Mouse (Mus musculus): ENCODE measurements around the gene Grin2d. TPM values are rescaled to one million over a fixed set of nuclear protein-coding genes. Genes with fewer than 3 reads are reported as not detected.

The Grin2d gene
- total RNA-seq, 2 experiments from 2014 or later: not detected

DNA sequence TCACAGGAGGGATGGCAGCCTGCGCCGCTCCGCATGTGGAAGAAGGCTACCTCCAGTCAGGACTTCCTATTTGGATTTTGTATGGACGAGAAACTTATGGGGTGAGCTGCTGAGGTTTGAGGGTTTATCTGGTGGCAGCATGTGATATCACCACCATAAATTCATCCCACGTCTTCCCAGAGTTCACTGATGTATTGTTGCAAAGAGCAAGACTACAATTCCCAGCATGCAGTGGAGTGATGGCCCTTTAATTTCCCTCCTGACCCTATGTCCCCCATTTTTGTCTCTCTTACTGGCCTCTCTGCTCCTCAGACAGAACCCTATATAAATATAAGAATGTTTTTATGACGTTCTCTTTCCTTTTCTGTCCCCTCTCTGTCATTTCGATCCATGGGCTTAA lies 15.4 kb downstream of the Grin2d start:
- ATAC-seq (replicated peaks; ENCODE audit: low FRiP score, poor library complexity, severe bottlenecking): no peak

- no peak for ATAC-seq (replicated peaks; ENCODE audit: low FRiP score, poor library complexity, severe bottlenecking)
These were observed 19.2 kb downstream of the Grin2d start for GRCm38 (mm10) chr7:45859008-45859407.

GRCm38 (mm10) chr7:45856950-45857901 lies 21.0 kb downstream of the Grin2d start:
- no peak for ATAC-seq (replicated peaks; ENCODE audit: low FRiP score, poor library complexity, severe bottlenecking)

- ATAC-seq (replicated peaks; ENCODE audit: low FRiP score, poor library complexity, severe bottlenecking): no peak
These were observed 25.1 kb downstream of the Grin2d start for GRCm38 (mm10) chr7:45853089-45853488.

- ATAC-seq (replicated peaks; ENCODE audit: low FRiP score, poor library complexity, severe bottlenecking): no peak
These were observed 27.5 kb downstream of the Grin2d start for GRCm38 (mm10) chr7:45850661-45851060.

GRCm38 (mm10) chr7:45848447-45849027 lies 29.6 kb downstream of the Grin2d start:
- no peak for ATAC-seq (replicated peaks; ENCODE audit: low FRiP score, poor library complexity, severe bottlenecking)

- ATAC-seq (replicated peaks; ENCODE audit: low FRiP score, poor library complexity, severe bottlenecking): no peak
These were observed 35.0 kb downstream of the Grin2d start for GRCm38 (mm10) chr7:45842950-45843744.

- no peak for ATAC-seq (replicated peaks; ENCODE audit: low FRiP score, poor library complexity, severe bottlenecking)
These were observed 44.3 kb downstream of the Grin2d start for GRCm38 (mm10) chr7:45833924-45834323.

- ATAC-seq (replicated peaks; ENCODE audit: low FRiP score, poor library complexity, severe bottlenecking): no peak
These were observed 44.9 kb downstream of the Grin2d start for GRCm38 (mm10) chr7:45833148-45833790.

- no peak for ATAC-seq (replicated peaks; ENCODE audit: low FRiP score, poor library complexity, severe bottlenecking)
These were observed 45.8 kb downstream of the Grin2d start for GRCm38 (mm10) chr7:45832428-45832827.

DNA sequence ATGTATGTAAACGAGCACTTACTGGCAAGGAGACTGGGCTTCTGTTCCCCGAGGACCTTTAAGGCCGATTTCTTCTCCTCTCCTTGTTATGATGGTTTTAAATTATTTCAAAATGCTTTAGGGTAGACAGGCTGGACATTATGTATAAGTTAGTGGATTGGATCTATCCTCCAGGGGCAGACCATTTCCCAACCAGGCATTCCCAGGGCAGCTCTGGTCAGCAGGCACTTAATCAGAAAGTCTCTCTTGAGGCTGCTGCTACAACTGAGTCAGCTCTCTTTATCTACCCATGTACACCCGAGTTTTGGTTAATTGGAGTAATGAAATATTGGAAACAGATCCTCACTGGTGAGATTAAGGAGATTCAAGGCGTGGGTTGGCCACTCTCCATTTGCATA lies 47.1 kb downstream of the Grin2d start:
- no peak for ATAC-seq (replicated peaks; ENCODE audit: low FRiP score, poor library complexity, severe bottlenecking)

GRCm38 (mm10) chr7:45830427-45831127 lies 47.6 kb downstream of the Grin2d start, which contains the start of gene Grwd1:
Gene Grwd1 (minus strand): TSS chr7:45830944.
- peak; percentile 52 for ATAC-seq (replicated peaks; ENCODE audit: low FRiP score, poor library complexity, severe bottlenecking)

DNA sequence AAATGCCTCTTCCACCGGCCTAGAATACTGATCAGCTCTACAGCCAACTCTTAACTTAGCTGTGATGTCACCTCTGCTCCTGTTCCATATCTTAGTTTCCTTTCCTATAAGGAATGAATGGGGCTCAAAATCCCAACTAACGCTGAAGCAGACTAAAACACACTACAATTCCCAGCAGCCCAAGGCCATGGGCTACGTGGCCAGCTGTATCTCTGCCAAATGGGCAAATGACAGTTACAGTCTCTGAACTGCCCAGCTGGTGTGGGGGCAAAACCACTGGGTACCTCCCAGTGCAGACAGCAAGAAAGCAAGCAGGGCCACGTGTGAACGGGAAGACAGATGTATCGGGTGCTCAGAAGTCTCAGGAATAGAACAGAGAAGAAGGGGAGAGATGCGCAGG lies 51.5 kb downstream of the Grin2d start:
- no peak for ATAC-seq (replicated peaks; ENCODE audit: low FRiP score, poor library complexity, severe bottlenecking)

- no peak for ATAC-seq (replicated peaks; ENCODE audit: low FRiP score, poor library complexity, severe bottlenecking)
These were observed 53.6 kb downstream of the Grin2d start, which contains the start of gene Kcnj14 for GRCm38 (mm10) chr7:45824598-45824997. Gene Kcnj14 (minus strand): TSS chr7:45824782.

- ATAC-seq (replicated peaks; ENCODE audit: low FRiP score, poor library complexity, severe bottlenecking): no peak
These were observed 57.3 kb downstream of the Grin2d start for GRCm38 (mm10) chr7:45820913-45821312.

DNA sequence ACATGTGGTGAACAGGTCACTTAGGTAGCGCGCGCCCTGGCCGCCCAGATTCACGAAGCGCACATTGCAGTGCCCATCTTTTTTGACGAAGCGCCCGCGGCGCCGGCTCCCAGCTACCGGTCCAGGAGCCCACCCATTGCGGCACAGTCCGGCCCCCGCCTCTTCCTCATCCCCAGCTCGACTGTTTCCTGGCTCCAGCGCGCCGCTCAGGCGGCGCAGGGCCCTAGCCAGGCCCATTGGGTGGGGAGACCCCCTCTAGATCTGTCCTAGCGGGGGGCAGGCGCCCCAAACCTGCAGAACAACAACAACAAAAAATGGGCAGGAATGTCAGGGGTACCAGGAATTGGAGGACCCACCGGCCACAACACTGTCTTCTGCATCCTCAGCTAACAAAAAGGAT lies 58.3 kb downstream of the Grin2d start:
- no peak for ATAC-seq (replicated peaks; ENCODE audit: low FRiP score, poor library complexity, severe bottlenecking)

GRCm38 (mm10) chr7:45815984-45816351 lies 62.2 kb downstream of the Grin2d start:
- ATAC-seq (replicated peaks; ENCODE audit: low FRiP score, poor library complexity, severe bottlenecking): no peak

DNA sequence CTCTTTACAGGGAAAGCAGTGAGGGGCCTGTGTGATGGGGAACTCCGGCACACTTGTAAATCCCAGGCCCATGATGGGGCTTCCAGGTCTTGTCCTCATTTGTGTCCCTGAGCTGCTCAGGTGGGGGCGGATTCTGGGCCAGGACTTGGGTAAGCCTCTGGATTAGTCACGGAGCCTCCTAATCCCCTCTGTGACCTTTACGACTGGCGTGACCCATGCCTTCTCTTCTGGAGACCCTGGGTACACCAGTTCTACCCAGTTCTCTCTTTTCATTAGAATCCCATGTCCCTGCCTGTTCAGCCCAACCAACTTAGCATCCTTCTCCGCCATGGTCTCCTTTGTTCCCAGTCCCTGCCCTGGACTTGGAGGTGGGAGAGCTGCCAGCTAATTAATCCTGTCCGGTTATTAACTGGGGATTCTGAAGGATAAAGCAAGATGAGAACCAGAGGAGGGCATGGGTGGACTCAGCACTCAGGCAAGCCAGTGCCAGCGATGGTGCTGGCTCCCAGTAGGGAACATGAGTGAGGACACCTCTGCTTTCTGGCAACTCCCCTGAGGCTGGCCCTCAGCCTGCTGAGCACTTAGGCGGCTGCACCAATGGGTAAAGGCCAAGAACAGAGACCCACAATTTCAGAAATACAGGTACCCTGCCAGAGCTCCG lies 62.7 kb downstream of the Grin2d start:
- no peak for ATAC-seq (replicated peaks; ENCODE audit: low FRiP score, poor library complexity, severe bottlenecking)

DNA sequence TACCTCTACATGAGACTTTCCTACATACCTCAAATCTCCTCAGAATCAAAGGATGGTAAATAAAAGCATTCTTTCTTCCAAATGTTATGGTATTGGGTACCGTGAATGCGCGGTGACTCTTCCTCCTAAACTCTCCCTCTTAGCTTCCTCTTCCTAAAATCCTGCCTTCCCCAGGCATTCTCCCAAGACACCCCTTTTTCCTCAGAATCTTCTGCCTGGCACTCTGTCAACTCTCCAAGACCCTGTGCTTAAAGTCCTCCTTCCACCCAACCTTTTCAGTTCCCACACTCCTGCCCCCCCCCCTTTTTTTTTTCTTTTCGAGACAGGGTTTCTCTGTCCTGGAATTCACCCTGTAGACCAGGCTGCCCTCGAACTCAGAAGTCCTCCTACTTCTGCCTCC lies 63.3 kb downstream of the Grin2d start:
- no peak for ATAC-seq (replicated peaks; ENCODE audit: low FRiP score, poor library complexity, severe bottlenecking)

Data from erythroid progenitor cell, adult 5-6 weeks (primary cell).